Mouse (Mus musculus) layer of hippocampus, adult 2 months (tissue): ENCODE data around the gene Rfng. TPM values are rescaled to one million over a fixed set of nuclear protein-coding genes. Genes with fewer than 3 reads are reported as not detected.
"Not testable (repeated sequence)": the region's sequence is repeated elsewhere in the genome, so short reads cannot be mapped to it uniquely, and the experiment has no call there.

ENCODE experiments used
- DNase-seq, 2 experiments: peaks; one replicate each; pipeline ENCODE4 v3.0.0; 2022; ENCODE audit warnings: low spot score in 2 of 2
- H3K27ac ChIP-seq: fragments of 200-600 bp; 2 replicates; pipeline ENCODE4 v1.8.1; 2022
- H3K4me3 ChIP-seq: fragments of 200-600 bp; 2 replicates; pipeline ENCODE4 v1.8.1; 2022; ENCODE audit warnings: mild to moderate bottlenecking
- CTCF ChIP-seq: fragments of 200-600 bp; conservative IDR thresholded peaks from 2 replicates; pipeline ENCODE4 v1.8.1; 2022; ENCODE audit warnings: antibody characterized with exemption, mild to moderate bottlenecking, moderate library complexity
- long read RNA-seq, 2 experiments: library from polyadenylated mRNA; stranded (forward); transcript quantifications; one replicate each; pipeline ENCODE4 v2.0.0; 2021; ENCODE audit warnings: borderline mapping rate in 2 of 2
- total RNA-seq, 2 experiments: library from RNA; stranded (reverse); gene quantifications; 2 replicates each; pipeline ENCODE4 v1.2.3; 2021

The Rfng gene
- 10 to 100 TPM; 67.7 to 69.7 TPM for total RNA-seq
- long read RNA-seq, experiment 1, transcript Rfng-201 (8 exons, 2,118 nt): major isoform, 13 of 69 reads
- long read RNA-seq, experiment 1, transcript Rfng-202 (6 exons, 2,467 nt): minor isoform, 12 of 69 reads
- long read RNA-seq, experiment 1, partial matches to known transcripts: 8 of 69 reads
- long read RNA-seq, experiment 1, other reads (novel, unspliced or antisense): 36 of 69 reads
- long read RNA-seq, experiment 2, transcript Rfng-201 (8 exons, 2,118 nt): major isoform, 31 of 106 reads
- long read RNA-seq, experiment 2, transcript Rfng-202 (6 exons, 2,467 nt): minor isoform, 11 of 106 reads
- long read RNA-seq, experiment 2, partial matches to known transcripts: 10 of 106 reads
- long read RNA-seq, experiment 2, other reads (novel, unspliced or antisense): 54 of 106 reads

DNA sequence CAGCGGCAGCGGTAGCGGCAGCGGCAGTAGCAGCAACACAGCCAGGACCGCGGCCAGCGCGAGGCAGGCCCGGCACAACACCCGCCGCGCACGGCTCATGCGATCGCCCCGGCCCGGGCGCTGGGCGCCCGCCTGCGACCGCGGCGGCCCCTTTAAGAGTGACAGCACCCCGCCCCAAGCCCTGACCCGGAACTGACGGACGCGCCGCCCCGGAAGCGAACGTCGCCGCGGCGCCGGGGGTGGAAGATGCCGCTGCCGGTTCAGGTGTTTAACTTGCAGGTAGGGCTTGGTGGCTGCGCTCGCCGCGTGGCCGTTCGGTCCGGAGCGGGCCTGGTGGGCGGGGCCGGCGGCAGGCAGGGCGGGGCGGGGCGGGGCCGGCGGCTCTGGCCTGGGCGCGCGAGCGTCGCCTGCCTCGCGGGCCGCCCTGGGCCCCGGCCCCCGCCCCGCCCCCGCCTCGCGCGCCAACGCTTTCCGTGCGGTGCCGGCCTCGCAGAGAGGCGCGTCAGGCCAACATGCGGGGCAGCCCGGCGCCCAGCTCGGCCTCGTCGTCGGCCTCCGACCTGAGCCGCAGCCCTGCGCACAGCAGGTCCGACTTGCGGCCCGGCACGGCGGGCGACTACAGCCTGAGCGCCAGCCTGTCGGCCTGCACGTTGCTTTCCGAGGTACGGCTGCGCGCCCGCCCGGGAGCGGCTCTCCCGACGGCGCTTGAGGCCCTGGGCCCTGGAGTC is at the start of gene Rfng, which contains the start of gene Gps1:
Rfng (minus strand) TSS at position 144 of the 728 bp plus-strand sequence.
Gps1 (plus strand) TSS at position 209 of the 728 bp plus-strand sequence.
- DNase-seq: peak; percentile 81 to 83
- Histone ChIP-seq H3K4me3 (peak within 1 kb of the TSS; percentile 92), H3K27ac (peak within 1 kb of the TSS; percentile 95)
- no peak for TF ChIP-seq CTCF

DNA sequence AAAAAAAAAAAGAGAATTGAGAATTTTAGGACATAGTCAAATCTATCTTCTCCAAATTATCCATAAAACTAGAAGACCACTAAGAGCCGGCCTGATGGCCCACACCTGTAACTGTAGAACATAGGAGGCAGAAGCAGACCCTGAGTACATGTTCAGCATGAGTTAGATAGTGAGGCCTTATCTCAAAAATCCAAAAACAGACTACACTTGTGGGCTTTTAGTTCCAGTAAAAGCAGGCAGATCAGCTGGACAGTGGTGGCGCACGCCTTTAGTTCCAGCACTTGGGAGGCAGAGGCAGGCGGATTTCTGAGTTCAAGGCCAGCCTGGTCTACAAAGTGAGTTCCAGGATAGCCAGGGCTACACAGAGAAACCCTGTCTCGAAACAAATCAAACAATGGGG is 49.0 kb upstream of the Rfng start:
- H3K4me3 ChIP-seq, DNase-seq, H3K27ac ChIP-seq: not testable (repeated sequence)

DNA sequence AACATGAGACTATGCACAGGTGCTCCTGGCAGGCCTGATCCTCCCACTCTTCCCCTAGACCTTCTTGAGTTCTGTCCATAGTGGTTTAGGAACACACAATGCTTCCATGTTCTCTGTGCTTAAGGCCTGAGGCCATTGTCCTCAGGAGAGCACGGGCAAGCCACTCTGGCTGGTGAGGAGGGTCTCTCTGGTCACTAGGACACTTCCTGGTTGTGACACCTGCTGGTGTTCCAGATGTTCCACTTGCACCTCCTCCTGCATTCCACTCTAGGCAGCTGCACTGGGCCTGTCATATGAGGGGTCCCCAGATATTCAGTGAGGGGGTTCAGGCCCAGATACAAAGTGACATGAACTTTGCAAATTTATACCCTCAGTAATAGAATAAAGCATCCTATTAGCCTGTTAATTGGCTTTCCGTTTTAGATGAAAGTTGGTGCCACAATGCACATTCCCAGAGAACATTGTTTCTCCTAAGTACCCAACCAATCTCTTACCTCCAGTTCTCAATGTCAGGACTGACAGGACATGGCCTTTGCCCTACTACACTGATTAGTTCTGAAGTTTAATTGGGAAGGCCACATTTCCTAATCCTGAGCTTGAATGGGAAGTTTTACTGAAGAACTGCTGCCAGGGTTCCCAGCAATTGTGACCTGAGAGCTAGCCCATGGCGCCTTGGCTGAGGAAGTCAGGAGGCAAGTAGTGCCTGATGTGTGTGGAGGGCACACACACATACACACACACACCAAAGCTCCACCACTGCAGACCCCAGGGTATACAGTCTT is 47.8 kb upstream of the Rfng start:
- DNase-seq: no peak
- Histone ChIP-seq H3K27ac (no peak overlapping the region), H3K4me3 (no peak overlapping the region)
- TF ChIP-seq CTCF: no peak

DNA sequence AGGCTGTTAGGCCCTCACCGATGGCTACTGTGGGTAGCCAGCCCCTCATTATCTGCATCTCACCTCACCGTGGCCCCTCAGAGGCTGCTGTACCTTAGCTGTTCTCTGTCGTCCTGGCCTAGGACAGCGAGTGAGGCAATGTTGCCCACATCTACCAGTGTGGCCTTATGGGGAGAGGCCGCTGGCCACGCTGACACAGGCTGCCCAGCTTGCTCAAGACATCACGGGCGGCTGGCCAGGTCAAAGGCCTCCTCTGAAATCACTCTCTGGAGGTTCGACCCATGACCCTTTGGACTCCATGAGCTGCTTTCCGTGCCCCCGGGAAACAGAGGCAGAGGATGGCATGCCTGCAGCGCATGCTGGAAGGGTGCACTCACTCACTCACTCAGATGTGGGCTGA is 46.7 kb upstream of the Rfng start:
- TF ChIP-seq CTCF: no peak
- H3K27ac ChIP-seq: no peak overlapping the region
- H3K4me3 ChIP-seq: no peak overlapping the region
- DNase-seq: no peak

DNA sequence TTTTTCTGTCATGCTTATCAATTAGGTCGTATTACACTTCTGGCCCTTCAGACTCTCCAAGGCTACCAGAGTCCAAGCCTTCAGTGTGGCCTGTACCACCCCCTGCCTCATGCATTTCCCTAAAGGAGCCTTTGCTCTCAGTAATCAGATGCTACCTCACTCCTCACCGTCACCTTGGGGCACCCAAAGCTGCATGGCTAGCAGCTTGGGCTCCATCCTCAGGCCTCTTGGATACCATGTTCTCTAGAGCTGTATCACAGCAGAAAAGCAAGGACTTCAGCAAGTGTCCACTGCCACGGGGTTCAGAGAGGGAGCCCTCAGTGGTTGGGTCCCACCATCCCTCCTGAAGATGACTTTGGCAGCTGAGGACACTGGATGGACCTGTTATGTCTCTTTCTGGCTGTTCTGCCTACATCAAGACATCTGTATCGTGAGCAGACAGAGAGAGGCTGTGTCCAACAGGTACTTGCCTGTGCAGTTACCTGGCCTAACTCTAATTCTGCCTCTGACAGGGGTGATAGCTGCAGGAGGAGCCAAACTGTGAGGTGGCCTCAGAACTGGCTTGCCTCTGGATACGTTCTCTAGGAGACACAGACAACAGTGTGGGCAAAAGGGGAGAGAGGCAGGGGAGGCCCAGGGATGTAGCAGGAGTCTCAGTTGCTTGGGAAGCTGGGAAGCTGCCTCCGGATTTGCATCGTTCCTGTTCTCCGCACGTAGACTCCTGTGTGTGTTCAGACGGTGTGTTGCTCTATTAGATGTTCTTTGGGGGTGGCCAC is 45.9 kb upstream of the Rfng start:
- H3K4me3 ChIP-seq: no peak overlapping the region
- no peak overlapping the region for H3K27ac ChIP-seq
- no peak for DNase-seq
- TF ChIP-seq CTCF: no peak

DNA sequence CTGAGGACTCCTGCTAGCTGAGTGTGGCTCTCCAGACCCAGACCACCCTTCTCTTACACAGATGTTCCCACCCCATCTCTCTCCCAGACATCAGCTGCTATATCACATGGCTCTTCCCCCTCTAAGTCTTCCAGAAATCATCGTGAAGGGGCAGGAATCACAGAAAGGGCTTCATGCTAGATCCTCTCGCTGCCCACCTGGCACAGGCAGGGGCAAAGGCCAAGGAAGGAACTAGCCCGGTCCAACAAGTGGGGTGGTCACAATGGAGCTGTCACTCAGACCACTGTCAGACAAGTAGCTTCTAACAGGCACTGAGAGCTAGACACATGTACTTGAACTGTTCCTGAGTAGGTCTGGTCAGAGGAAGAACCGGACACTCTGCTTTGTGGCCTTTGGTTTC is 44.4 kb upstream of the Rfng start:
- no peak for DNase-seq

DNA sequence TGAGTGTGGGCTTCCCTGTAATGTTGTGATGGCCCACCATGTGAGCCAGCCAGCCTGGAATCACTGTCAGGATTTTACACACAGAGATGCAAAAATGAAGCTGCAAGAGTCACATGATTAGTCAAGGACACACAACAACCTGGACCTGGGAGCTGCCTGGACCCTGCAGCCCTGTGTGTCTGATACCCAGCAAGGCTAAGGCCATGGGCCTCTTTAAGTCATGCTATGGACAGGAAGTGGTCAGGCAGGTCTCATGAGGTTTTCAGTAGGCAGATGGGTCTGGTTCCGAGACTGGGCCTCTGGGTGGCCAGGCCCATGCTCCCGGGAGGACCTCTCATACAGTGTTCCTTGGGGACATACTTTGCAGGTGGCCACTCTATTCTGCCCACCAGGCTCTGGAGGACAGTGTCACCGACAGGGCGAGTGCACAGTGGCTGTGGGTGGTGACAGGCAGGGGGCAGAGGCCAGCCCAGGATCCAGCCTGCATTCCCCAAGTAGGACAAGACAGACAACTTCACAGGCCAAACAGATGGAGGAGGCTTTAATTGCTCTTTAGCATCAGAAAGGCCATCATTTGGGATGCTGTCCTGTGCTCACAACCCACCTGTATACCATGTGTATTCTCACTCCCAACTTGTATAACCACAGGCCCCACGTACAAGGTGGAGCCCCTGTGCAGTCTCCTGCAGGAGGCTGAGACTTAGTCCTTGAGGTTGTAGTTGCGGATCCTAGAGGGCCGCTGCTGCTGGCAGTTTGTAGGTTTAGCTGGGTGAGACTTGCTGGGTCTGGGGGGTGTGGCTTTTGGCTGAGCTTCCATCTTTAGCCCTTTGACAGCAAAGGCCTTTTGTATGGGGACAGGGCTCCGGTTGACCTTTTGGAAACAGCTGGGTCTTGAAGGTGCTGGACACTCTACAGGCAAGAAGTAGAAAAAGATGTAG is 42.3 kb upstream of the Rfng start:
- no peak for DNase-seq
- H3K27ac ChIP-seq: peak overlapping the region; percentile 100
- no peak for TF ChIP-seq CTCF
- no peak overlapping the region for H3K4me3 ChIP-seq

More for the DNA sequence above, 44.4 kb upstream of the Rfng start:
- Histone ChIP-seq H3K4me3 (no peak overlapping the region), H3K27ac (no peak overlapping the region)
- TF ChIP-seq CTCF: no peak

DNA sequence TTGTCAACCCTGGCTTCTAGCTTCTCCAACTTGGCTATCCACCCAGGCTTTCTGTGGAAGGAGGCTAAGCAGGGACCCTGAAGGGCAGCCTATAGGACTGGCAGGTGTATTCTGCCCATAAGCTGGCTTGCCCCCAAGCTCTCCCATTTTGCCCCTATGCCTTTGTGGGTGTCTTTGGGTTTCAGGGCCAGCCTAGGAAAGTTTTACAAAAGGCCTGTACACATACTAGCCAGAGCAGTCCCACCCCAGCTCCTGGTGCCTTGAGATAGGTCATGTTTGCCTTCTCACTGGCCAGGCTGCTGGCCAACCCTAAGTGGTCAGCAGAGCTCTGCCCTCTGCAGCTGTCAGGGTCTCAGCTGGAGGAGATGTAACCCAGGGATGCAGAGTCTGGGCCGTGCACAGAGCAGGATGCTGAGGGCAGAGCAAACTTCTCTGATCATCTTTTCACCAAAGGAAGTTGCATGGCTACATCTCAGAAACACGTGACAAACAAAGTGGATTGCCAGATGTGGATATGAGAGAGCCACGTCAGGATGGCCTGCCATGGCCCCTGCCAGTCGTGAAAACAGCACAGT is 41.4 kb upstream of the Rfng start:
- no peak for TF ChIP-seq CTCF
- DNase-seq: no peak
- peak overlapping the region; percentile 100 for H3K27ac ChIP-seq
- H3K4me3 ChIP-seq: peak overlapping the region; percentile 67; the same call in 1 of the 2 replicates

DNA sequence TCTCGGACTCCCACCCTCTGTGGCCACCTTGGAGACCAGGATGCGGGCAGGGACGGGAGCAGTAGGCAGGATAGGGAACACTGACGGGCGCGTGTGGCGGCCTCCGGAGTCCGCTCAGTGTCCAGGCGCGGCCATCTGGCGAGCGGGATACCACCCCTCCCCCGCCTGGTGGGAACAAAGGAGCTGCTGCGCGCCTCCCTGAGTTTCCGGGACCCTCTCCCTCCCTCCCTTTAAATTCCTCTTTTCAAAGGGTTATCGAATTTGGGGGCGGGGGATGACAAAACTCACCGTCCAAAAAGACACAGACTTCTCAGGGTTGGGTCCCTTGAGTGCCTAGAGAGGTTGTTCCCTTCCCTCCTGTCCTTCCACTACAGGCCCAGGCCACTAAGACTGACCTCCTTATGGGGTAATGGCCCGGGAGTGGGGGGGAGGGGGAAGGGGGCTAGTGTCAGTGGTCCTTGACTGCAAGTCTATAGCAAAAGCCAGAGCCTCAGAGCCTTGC is 40.8 kb upstream of the Rfng start:
- Histone ChIP-seq H3K27ac (peak overlapping the region; percentile 100), H3K4me3 (peak overlapping the region; percentile 67)
- no peak for DNase-seq
- no peak for TF ChIP-seq CTCF

DNA sequence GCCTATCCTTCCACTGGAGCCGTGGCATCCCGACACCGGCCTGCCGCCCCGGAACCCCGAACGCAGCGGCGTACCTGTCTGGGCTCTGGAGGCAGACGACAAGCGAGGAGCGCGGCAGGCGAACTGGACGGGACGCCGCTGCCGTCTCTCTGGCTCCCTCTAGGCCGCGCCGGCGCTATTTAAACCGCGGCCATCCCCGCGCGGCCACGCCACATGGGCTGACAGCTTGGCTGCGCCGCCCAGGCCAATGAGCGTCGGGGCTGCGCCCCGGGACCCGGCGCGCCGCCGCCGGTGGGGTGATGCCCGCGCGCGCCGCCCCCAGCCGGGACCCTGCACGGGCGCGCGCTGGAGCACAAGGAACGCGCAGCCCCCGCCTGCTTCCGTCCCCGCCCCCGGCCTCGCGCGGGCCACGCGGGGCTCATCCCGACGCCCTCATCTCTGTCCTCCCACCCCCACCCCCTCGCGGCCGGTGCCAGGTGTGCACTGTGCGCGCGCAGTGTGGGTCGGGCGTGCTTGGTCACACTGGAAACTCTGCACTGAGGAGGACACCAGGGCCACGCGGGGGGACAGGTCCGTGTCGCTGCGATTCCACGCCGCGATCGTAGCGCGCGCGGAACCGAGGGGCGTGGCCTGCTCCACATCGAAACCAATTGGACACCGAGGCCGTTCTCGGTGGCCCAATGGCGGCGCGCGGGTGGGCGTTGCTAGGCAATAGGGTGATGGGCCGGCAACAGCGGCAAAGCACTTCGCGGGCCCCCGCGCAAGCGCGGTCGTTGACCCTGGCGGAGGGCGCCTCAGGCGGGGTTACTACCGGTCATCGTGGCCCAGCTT is 40.2 kb upstream of the Rfng start, which contains the start of gene Fasn:
Fasn (minus strand) TSS at position 592 of the 831 bp plus-strand sequence.
- peak; percentile 98 for DNase-seq
- Histone ChIP-seq H3K4me3 (peak within 1 kb of the TSS; percentile 67), H3K27ac (peak within 1 kb of the TSS; percentile 100)
- peak; percentile 70 for TF ChIP-seq CTCF
